Mouse (Mus musculus) small intestine, adult 2 months (tissue): ENCODE results near the gene Actn2.

ENCODE experiments used
- CTCF ChIP-seq: fragments of 200-500 bp; IDR thresholded peaks from 2 replicates; pipeline ENCODE4 v1.5.1; 2012; ENCODE audit warnings: low read depth, mild to moderate bottlenecking, control low read depth, inconsistent platforms, low read length, moderate library complexity, mixed read lengths; ENCODE audit not compliant: insufficient replicate concordance, insufficient read length; ENCODE audit errors: extremely low read depth
- POLR2A ChIP-seq: fragments of 200-500 bp; IDR thresholded peaks from 2 replicates; pipeline ENCODE4 v1.6.1; 2012; ENCODE audit warnings: low read depth, mild to moderate bottlenecking, control low read depth, inconsistent platforms, low read length, moderate library complexity

GRCm38 (mm10) chr13:12296701-12297100 is 43.9 kb downstream of the Actn2 start:
- TF ChIP-seq CTCF (no peak), POLR2A (no peak)
